Mouse (Mus musculus): ENCODE results near the gene Mpo.

Mpo gene

DNA sequence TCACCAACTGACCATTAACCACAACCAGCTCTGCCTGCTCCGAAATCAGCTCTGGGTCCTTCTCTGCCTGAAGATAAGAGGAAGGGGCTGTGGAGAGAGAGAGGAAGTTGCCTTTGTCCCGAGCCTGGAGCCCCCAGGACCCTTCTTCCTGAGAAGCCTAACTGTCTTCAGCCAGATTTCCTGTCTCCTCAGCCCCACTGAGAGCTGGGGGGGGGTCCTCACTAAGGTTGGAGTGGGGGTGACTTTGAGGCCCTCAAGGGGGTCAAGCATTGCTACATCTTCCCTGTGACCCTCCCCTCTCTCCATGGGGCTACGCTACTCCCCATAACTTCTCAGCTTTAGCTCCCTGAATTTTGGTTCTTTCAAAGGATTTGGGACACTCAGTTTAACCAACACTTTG, at the start of gene Mpo:
Mpo (plus strand) TSS at position 122 of the 400 bp plus-strand sequence.
- no peak for DNase-seq (ENCODE audit: low read depth, low spot score)

DNA sequence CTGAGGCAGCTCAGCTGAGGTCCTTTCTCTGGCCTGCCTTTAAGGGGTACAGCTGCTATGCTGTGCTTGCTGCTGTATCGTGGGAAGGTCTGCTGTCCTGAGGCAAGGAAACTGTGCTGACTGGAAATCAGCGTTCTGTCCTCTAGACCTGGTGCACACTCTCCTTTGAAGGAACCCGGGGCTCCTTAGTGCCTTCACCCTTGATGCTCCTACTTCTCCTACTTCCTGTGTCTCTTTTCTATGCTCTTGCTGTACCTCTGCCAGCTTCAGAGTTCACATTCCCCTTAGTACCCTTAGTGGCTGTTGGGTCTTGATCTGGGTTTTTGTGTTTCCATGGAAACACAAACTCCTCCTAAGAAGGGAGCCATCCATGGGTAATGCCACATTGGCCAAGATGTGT, 49.7 kb upstream of the Mpo start:
- no peak for DNase-seq (ENCODE audit: low read depth, low spot score)

DNA sequence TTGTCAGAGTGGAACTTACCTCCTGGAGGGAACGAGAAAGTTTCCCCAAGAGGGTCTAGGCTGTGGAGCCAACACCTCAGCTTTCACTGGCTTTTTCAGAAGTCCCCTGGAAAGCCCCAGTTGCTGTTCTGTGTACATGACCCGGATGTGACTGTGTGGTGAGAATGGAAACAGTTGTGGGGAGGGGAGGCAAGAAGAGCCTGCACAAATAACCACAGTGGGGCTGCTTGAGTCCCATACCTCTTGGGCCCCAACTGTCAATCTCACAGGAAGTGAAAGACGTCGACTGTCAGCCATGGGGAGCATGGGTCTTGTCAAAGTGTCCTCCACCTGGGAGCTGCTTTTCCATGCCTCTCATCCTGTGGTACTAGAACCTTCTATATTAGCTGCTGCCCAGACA, 48.4 kb upstream of the Mpo start:
- peak; percentile 43 for DNase-seq (ENCODE audit: low read depth, low spot score)

DNA sequence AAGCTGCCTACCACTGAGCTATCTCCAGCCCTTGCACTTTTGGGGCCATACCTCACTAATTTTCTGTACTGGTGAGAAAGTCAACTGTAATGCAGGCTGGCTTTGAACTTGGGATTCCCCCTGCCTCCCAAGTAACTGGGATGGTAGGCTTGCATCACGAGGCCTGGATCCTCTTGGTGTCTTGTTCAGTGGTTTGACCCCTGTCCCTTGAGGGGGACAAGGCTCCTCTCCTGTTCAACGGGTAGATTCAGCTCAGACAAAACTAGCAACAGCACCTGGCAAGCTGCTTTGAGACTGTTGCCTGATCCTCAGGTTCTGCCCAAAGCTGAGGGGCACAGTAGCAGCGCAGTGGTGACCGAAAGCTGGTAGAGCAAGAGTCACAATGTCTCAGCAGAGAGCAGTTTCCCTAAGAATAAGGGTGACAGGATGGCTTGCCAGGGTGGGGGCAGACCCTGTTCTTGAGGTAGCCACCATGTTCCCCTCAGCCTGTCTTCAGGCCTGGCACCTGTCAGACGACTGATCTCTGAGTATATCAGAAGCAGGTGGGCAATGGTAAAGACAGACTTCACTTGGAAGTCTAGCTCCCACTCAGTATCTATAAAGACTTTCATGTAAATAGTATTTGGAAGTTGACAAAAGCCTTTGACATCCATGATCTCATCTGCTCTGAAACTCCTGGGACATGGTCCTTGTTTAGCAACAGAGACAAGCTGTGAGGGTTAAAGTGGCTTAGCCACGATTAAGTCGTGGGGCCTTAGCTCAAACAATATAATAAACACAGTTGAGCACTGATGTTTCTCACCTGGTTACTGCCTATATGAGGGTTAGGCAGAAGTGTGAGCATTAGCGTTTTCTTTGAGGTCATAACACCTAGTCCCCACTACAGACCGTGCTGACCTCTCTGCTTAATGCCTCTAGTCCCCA, 47.5 kb upstream of the Mpo start:
- DNase-seq (ENCODE audit: low read depth, low spot score): no peak

DNA sequence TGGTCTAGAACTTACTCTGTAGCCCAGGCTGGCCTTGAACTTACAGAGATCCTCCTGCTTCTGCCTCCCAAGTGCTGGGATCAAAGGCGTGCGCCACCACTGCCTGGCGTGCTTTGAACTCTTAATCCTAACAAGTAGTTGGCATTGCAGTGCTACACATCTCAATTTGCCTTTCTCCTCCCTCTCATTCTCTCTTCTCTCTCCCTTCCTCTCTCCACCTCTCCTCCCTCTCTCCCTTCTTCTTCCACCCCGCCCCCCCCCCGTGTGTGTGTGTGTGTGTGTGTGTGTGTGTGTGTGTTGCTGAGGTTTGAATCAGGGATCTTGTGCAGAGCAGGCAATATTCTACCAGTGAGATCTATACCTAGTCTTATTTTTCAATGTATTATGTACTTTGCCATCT, 46.1 kb upstream of the Mpo start:
- DNase-seq (ENCODE audit: low read depth, low spot score): no peak

DNA sequence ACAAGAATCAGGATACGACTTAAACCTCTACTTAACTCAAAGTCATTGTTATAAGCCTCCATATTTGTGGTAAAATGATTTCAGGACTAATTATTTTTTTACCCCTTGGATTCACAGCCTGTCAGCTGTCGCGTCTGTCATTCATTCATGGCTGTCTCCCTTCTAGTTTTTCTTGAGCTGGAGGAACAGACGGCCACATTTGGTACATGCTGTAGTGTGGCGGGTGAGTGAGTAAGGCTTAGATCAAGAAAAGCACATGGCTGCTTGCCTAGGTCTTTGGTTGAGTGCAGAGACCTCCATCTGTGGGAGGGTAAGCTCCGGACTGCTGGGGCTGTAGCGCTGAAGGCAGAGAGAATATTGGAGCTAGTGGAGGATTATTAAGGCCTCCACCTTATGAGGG, 45.7 kb upstream of the Mpo start:
- DNase-seq (ENCODE audit: low read depth, low spot score): no peak

DNA sequence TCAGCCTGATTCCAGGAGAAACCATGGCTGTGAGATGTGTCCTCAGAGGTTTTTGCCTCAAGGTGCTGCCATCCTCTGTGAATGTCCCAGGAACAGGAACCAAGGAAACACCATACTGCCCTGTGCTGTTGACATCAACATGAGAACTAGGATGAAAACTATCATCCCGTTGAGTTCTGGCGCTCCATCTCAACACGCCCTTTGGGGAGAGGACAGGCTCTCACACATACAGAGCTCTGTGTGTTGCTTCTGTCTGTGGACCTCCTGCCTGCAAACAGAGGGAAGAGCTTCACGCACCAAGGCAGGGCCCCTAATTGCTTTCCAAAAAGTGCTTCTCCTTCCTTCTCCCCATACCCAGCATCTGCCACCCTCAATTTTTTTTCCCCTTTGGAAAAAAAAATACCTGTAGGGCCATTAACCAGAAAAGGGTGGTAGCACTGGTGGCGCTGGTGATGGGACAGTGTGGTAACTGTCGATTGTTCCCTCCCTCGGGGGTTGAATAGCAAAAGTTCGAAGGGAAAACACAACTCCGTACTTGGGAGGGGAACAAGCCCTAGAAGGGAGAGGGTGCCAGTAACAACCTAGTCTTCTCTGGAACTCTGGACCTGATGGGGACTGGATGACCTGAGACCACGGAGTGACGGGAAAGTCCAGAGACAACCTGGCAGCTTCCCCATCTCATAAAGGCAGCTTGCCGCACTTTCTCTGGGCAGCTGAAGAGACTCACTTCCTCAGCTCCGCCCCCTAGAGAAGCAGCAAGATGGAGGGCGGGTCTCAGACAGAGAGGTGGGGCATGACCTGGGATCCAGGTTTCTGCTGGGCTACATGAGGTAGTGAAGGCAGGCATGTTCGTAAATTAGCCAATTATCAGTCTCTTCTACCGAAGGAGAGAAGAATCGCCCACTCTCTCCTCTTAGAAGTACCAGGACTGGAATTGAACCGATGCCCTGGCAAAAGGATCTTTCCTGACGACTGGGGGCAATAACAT, 45.0 kb upstream of the Mpo start:
- DNase-seq (ENCODE audit: low read depth, low spot score): peak; percentile 45

DNA sequence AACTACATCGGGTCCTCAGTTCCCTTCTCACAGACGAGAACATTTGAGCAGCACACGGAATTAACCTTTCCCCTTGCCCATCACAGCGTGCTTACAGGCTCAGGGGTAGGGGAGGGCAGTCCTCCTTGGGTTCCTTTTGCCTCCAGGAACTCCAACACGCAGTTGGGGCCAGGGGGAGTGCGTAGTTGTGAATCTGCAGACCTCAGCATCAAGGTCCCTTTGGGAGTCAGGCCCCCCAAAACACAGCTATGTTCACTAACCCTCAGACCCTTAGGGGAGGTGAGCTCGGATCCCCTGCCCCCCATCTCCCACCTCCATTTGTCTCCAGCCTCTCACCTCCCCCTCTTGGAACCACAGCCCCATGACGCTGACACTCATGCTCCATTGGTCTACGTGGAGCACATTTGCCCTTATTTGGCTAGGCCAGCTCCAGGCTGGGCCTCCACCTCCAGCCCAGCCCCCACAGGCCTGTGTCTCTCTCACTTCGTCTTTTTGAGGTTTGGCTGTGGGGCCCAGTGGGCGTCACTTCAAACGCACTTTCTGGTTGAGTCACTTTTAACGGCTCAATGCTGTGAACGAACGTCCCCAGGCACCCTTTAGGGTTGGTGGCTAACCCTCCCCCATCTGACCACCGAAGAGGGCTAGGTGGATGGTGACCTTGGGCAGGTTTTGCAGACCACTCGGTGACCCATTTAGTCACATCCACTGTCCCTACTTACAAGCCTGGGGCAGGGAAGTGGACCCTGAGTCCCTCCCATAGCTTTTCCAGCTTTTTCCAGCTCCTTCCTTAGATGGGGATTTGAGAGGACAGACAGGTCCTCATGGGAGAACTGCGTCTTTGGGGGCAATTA, 44.0 kb upstream of the Mpo start:
- DNase-seq (ENCODE audit: low read depth, low spot score): peak; percentile 75

DNA sequence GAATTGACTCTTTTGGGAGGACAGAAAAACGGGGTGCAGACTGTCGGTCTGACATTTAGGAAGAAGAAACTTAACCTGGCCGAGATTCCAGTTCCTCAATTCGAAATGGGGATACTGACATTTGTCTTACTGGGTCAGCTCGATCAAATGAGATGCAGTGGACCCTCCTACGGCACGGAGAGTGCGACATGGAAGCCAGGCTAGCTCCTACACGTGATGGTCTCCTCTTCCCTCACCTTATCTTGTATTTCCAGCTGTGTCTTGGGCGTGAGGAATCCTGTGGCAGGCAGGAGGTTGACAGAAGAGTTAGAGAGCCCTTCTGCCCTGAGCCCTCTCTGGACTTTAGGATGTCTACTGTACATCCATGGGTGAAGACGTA, 43.3 kb upstream of the Mpo start:
- no peak for DNase-seq (ENCODE audit: low read depth, low spot score)

DNA sequence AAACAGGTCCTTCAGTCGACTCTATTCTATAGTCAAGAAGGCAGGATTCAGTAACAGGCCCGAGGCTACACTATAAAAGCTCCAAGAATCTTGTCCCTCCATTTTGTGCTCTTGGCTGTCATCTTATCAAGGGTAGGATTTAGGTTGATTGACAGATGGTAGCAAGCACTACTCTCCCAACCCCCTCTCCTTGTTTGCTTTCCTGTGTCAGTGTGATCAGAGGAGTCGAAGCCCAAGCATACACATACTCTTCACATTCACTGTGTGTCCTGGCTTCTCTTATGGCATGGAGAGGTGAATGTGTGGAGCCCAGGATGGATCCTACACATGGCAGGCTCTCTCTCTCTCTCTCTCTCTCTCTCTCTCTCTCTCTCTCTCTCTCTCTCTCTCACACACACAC, 42.9 kb upstream of the Mpo start:
- no peak for DNase-seq (ENCODE audit: low read depth, low spot score)

DNA sequence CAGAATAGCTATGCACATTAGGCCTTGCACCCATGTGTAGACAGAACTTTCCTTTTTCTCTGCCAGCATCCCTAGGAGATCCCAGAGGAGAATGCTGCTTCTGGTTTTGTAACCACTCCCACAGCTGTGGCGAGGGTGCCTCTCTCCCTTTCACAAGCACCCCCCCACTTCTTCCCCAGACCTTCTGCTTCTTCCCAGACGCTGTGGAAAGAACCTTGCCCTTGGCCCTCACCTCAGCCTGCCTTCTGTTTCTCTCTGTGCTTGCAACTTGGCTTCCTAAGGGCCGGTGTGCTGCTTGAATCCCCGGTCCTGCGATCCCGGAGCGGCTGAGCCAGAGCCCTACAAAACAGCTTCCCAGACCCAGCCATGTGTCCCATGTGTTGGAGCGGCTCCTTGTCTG, 42.4 kb upstream of the Mpo start:
- DNase-seq (ENCODE audit: low read depth, low spot score): no peak

DNA sequence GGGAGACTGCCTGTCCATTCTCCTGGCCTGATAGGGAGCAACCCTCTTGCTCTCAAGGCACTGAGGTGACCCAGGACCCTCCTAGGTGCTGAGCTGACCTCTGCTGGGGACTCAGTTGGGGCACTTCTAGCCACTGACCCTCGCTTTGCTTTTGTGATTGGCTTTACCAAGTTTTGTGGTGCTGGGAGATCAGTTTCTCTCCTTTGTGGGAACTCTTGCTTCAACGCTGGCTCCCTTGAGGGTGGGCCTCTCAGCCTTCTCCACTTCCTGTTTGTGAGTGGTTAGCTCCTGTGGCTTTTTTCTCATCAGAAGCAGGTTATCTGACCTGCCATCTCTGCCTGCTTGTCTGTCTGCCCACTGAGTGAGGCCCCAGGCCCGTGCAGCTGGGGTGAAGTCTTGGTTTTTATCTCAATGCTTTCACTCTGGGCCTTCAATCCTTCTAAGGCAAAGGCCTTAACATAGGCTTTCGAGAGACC, 41.9 kb upstream of the Mpo start:
- peak; percentile 48 for DNase-seq (ENCODE audit: low read depth, low spot score)

DNA sequence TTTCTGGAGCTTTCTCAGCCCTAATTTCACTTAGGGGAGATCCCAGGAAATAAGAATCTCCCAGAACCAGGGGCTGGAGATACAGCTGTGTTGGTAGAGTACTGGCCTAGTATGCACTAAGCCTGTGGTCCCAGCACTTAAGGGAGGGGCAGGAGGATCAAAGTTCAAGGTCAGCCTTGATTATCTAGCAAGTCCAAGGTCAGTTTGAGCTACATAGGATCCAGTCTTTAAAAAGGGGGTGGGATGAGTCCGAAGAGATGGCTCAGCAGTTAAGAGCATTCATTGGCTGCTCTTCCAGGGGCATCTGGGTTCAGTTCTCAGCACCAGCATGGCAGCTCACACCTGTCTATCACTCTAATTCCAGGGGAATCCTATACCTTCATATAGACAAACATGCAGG, 41.1 kb upstream of the Mpo start:
- DNase-seq (ENCODE audit: low read depth, low spot score): no peak

DNA sequence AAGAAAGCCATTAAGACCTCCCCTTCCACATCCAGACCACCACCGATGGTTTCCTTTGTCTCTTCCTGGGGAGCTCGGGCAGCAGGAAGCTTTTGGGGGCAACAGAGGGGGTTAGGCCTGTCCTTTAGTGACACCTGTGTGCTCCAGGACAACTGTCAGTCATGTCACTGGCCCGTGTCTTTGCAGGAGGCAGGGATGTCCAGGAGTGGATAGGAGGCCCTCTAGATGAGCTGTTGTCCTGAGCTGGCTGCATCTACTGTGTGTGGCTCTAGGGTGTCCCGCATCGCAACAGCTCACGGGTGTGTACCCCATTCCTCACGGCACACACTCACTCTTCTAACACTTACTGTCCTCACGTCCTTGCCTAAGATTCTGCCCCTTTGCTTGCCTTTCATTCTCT, 40.1 kb upstream of the Mpo start:
- DNase-seq (ENCODE audit: low read depth, low spot score): no peak

DNA sequence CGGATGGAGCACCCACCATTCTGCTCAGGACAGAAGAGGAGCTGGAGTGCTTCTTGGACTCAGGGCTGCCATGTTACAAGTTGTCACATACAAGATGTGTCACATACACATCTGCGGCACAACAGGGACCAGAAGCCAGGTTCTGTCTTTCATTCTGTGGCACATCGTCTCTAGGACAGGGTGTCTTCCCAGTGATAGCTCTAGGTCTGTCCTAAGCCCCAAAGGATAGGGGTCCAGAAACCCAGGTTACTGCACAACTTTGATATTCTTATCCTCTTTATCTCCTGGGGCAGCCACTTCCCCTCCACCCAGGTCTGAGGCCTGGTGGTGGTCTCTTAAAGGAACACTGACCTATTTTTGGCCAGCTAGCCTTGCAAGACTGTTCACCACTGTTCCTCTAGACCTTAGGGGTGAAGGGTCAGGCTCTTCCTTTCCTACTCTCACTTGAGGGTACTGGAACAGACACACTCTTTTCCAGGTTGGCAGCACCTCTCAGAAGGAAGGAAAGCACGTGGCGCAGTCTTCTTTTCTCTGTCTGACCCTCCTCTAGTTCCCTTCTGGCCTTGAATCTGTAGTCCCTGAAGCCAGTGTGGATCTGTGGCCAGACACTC, 39.4 kb upstream of the Mpo start:
- no peak for DNase-seq (ENCODE audit: low read depth, low spot score)

DNA sequence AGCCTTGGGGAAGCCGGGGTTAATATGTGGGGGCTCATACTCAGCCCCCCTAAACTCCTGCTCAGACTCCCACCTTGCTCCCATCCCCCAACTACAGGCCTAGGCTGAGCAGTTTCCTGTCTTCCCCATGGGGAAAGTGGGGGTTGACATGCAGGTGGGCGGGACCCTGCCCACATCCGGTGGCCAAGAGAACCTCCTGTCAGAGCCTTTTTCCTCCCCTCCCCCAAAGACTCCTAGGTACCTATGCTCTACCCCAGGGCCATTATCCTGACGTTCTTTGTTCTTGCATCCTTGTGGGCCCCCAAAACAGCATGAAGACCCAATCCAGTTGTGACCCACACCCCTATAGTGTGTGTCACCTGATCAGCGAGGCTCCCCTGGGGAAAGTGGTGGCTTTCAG, 38.8 kb upstream of the Mpo start:
- DNase-seq (ENCODE audit: low read depth, low spot score): peak; percentile 51

DNA sequence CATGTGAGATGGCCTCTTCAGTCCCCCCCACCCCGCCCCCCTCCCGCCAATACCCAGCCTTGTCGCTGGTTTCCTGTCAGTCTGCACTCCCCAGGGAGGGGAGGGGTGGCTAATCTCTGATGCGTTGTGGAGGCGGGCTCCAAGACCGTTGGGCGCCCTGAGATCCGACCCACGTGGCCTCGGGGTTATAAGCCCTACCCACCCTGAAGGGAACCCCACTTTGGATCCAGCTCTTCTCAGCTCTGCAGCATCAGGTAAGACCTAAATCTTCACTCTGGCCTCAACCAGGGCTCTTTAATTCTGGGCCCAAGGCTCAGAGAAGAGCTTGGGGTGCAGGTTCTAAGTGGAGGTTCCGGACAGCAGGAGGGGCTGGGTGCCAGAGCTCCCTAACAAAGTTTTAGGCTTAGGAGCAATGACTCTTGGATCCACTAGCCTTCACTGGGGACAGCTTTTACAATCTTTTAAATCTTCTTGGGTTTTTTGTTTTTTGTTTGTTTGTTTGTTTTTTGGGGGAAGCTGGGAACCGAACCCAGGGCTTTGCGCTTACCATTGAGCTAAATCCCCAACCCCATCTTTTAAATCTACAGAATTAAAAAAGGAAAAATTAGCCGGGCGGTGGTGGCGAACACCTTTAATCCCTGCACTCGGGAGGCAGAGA, 37.9 kb upstream of the Mpo start:
- DNase-seq (ENCODE audit: low read depth, low spot score): peak; percentile 81

DNA sequence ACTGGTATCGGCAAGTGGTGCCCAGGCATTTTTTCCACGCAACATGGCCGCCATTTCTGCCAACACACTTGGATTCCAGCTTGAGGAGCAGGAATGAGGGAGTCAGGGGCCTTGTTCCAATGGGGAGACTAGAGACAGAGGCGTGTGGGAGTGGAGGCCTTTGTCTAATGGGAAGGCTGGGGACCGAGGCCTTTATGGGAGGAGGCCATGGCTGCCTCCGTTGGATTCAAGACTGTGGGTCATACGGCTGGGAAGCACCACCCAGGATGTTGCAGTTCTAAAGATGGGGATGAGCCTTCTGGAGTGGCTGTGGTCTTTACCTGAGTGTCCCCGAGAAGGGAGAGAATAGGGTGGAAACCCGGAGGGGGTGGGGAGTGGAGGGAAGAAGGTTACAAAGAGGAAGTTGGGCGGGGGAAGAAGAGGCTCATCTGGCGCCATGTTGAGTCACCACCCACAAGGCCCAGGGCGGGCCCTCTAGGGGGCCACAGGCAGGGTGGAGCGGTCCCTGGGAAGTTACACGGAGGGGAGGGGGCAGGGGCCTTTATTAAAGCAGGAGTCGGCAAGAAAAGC, 37.0 kb upstream of the Mpo start:
- DNase-seq (ENCODE audit: low read depth, low spot score): no peak

DNA sequence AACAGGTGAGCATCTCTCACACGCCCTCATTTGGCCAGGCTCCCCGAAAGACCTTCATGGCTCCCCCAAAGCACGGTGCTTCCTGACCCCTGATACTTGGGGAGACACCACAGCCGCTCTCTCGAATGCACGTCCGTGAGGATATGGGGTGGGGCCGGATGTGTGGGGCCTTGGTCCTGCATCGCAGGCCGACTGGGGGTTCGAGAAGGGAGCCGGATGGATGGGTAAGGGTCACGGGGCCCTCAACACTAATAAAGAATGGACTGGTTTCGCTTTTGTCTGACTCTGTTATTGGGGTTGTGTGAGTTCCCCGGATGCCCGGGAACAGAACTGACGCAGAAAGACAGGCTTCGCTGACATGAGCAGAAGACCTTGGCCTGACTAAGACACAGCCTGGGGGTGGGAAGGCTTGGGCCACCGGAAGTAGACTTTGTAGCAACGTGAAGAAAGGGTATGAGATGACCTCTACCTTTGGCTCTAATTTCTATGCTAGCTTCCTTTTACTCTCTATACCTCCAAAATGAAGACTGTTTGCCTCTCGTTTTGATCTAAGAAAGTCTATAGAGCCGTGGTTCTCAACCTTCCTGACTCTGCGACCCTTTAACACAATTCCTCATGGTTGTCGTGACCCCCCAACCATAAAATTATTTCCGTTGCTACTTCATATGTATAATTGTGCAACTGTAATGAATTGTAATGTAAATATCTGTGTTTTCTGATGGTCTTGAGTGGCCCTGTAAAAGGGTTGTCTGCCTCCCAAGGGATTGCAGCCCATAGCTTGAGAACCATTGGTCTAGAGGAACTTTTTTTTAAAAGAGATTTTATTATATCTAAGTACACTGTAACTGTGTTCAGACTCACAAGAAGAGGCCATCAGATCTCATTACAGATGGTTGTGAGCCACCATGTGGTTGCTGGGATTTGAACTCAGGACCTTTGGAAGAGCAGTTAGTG, 36.1 kb upstream of the Mpo start:
- no peak for DNase-seq (ENCODE audit: low read depth, low spot score)
